Mouse (Mus musculus): ENCODE measurements around the gene Bbs7.
"Not testable (repeated sequence)": the region's sequence is repeated elsewhere in the genome, so short reads cannot be mapped to it uniquely, and the experiment has no call there.

The Bbs7 gene

GRCm38 (mm10) chr3:36613202-36613907, at the start of gene Bbs7:
Gene Bbs7, minus strand, starts transcription at chr3:36613477.
- DNase-seq (ENCODE audit: low spot score in 2 of 2), result peak; percentile 65 to 87

- DNase-seq (ENCODE audit: low spot score in 2 of 2), result not testable (repeated sequence)
Measured at GRCm38 (mm10) chr3:36645245-36645559, 31.9 kb upstream of the Bbs7 start.

GRCm38 (mm10) chr3:36644554-36645244, 31.4 kb upstream of the Bbs7 start:
- no peak for DNase-seq (ENCODE audit: low spot score in 2 of 2)

- DNase-seq (ENCODE audit: low spot score in 2 of 2), result no peak
Measured at GRCm38 (mm10) chr3:36643354-36643753, 30.1 kb upstream of the Bbs7 start.

GRCm38 (mm10) chr3:36642736-36643135, 29.5 kb upstream of the Bbs7 start:
- DNase-seq (ENCODE audit: low spot score in 2 of 2), result no peak

GRCm38 (mm10) chr3:36640787-36641186, 27.5 kb upstream of the Bbs7 start:
- DNase-seq (ENCODE audit: low spot score in 2 of 2), result no peak

GRCm38 (mm10) chr3:36635449-36635848, 22.2 kb upstream of the Bbs7 start:
- no peak for DNase-seq (ENCODE audit: low spot score in 2 of 2)

GRCm38 (mm10) chr3:36626803-36627202, 13.5 kb upstream of the Bbs7 start:
- DNase-seq (ENCODE audit: low spot score in 2 of 2), result no peak

- no peak for DNase-seq (ENCODE audit: low spot score in 2 of 2)
Measured at GRCm38 (mm10) chr3:36618181-36618580, 4.9 kb upstream of the Bbs7 start.

GRCm38 (mm10) chr3:36613908-36614255, 605 bp upstream of the Bbs7 start:
- no peak for DNase-seq (ENCODE audit: low spot score in 2 of 2)

- DNase-seq (ENCODE audit: low spot score in 2 of 2), result no peak
Measured at GRCm38 (mm10) chr3:36612687-36613086, 590 bp downstream of the Bbs7 start.

GRCm38 (mm10) chr3:36605894-36606783, 7.1 kb downstream of the Bbs7 start:
- DNase-seq (ENCODE audit: low spot score in 2 of 2), result no peak

- not testable (repeated sequence) for DNase-seq (ENCODE audit: low spot score in 2 of 2)
Measured at GRCm38 (mm10) chr3:36599773-36600172, 13.5 kb downstream of the Bbs7 start.

- no peak for DNase-seq (ENCODE audit: low spot score in 2 of 2)
Measured at GRCm38 (mm10) chr3:36598811-36599210, 14.5 kb downstream of the Bbs7 start.

GRCm38 (mm10) chr3:36571827-36572378, 41.4 kb downstream of the Bbs7 start, which contains the start of gene Ccna2:
Gene Ccna2, minus strand, starts transcription at chr3:36572150.
- peak; percentile 93 to 98 for DNase-seq (ENCODE audit: low spot score in 2 of 2)

- DNase-seq (ENCODE audit: low spot score in 2 of 2), result no peak
Measured at GRCm38 (mm10) chr3:36571361-36571826, 41.9 kb downstream of the Bbs7 start.

- no peak for DNase-seq (ENCODE audit: low spot score in 2 of 2)
Measured at GRCm38 (mm10) chr3:36569836-36570235, 43.4 kb downstream of the Bbs7 start.

- no peak for DNase-seq (ENCODE audit: low spot score in 2 of 2)
Measured at GRCm38 (mm10) chr3:36563666-36564065, 49.6 kb downstream of the Bbs7 start.

- DNase-seq (ENCODE audit: low spot score in 2 of 2), result no peak
Measured at GRCm38 (mm10) chr3:36559606-36560005, 53.7 kb downstream of the Bbs7 start.

GRCm38 (mm10) chr3:36557601-36558000, 55.7 kb downstream of the Bbs7 start:
- DNase-seq (ENCODE audit: low spot score in 2 of 2), result no peak

GRCm38 (mm10) chr3:36552406-36553047, 60.8 kb downstream of the Bbs7 start, which contains the start of gene Exosc9:
Gene Exosc9, plus strand, starts transcription at chr3:36552606.
- peak; percentile 91 to 93 for DNase-seq (ENCODE audit: low spot score in 2 of 2)

Data from urinary bladder, postnatal 36 days (tissue).